Mouse (Mus musculus): ENCODE measurements around the gene Dsel. TPM values are rescaled to one million over a fixed set of nuclear protein-coding genes. Genes with fewer than 3 reads are reported as not detected.

The Dsel gene
- polyA plus RNA-seq (2012; fragmentation: generic; extraction: Trizol) = 2.3 TPM
- long read RNA-seq, experiment 1, full-length matches to known transcripts = 1 of 2 reads
- long read RNA-seq, experiment 1, partial matches to known transcripts = 1 of 2 reads
- long read RNA-seq, experiment 1, other reads (novel, unspliced or antisense) = 0 of 2 reads
- long read RNA-seq, experiment 2, full-length matches to known transcripts = 3 of 17 reads
- long read RNA-seq, experiment 2, partial matches to known transcripts = 8 of 17 reads
- long read RNA-seq, experiment 2, other reads (novel, unspliced or antisense) = 6 of 17 reads

- Histone ChIP-seq H3K36me3 (ENCODE audit: control insufficient read depth, insufficient read depth) (no peaks in the 10 kb centered on the region), H3K27me3 (ENCODE audit: control insufficient read depth, insufficient read depth, insufficient read length) (no peaks in the 10 kb centered on the region)
- TF ChIP-seq CEBPB (IDR thresholded peaks at IDR 0.05; ENCODE audit: low read depth) = no peak
- TF ChIP-seq MAX (IDR thresholded peaks at IDR 0.05) = no peak
- TF ChIP-seq FOSL1 (IDR thresholded peaks at IDR 0.05; ENCODE audit: insufficient read depth, low read length, poor library complexity, severe bottlenecking) = no peak
- no peak for TF ChIP-seq CTCF (IDR thresholded peaks at IDR 0.05; ENCODE audit: control insufficient read depth, insufficient read depth, insufficient read length)
- no peak for TF ChIP-seq USF1 (IDR thresholded peaks at IDR 0.05; ENCODE audit: low read depth)
- TF ChIP-seq MYOD1 (IDR thresholded peaks at IDR 0.05; ENCODE audit: control insufficient read depth, insufficient read length, low read depth) = no peak
- no peak for TF ChIP-seq MYOG (IDR thresholded peaks at IDR 0.05; ENCODE audit: control insufficient read depth, extremely low read depth, insufficient read length)
Observed at GRCm38 (mm10) chr1:111864779-111865165, at the start of gene Dsel. Gene Dsel, minus strand, starts transcription at chr1:111864918.

GRCm38 (mm10) chr1:111911424-111911823 is 46.7 kb upstream of the Dsel start:
- TF ChIP-seq MAX (IDR thresholded peaks at IDR 0.05) = no peak
- TF ChIP-seq CTCF (IDR thresholded peaks at IDR 0.05; ENCODE audit: control insufficient read depth, insufficient read depth, insufficient read length) = no peak
- TF ChIP-seq MYOD1 (IDR thresholded peaks at IDR 0.05; ENCODE audit: control insufficient read depth, insufficient read length, low read depth) = no peak
- TF ChIP-seq MYOG (IDR thresholded peaks at IDR 0.05; ENCODE audit: control insufficient read depth, extremely low read depth, insufficient read length) = no peak
- no peak for TF ChIP-seq FOSL1 (IDR thresholded peaks at IDR 0.05; ENCODE audit: insufficient read depth, low read length, poor library complexity, severe bottlenecking)
- TF ChIP-seq CEBPB (IDR thresholded peaks at IDR 0.05; ENCODE audit: low read depth) = no peak
- TF ChIP-seq USF1 (IDR thresholded peaks at IDR 0.05; ENCODE audit: low read depth) = no peak
- Histone ChIP-seq H3K4me3 (ENCODE audit: insufficient read depth, poor library complexity, severe bottlenecking) (no peak overlapping the region), H3K36me3 (ENCODE audit: control insufficient read depth, insufficient read depth) (no peaks in the 10 kb centered on the region), H3K79me3 (ENCODE audit: low read depth) (no peaks in the 10 kb centered on the region), H3K79me2 (ENCODE audit: control insufficient read depth, insufficient read depth) (no peaks in the 10 kb centered on the region), H3K27me3 (ENCODE audit: control insufficient read depth, insufficient read depth, insufficient read length) (no peaks in the 10 kb centered on the region), H3ac (ENCODE audit: control insufficient read depth, insufficient read length, low read depth) (no peak overlapping the region)

More at GRCm38 (mm10) chr1:111864779-111865165, at the start of gene Dsel:
- H3ac ChIP-seq (ENCODE audit: control insufficient read depth, insufficient read length, low read depth) = peak within 1 kb of the TSS; percentile 74
- no peaks in the 10 kb centered on the region for H3K79me2 ChIP-seq (ENCODE audit: control insufficient read depth, insufficient read depth)
- H3K79me3 ChIP-seq (ENCODE audit: low read depth) = peaks cover 2% of the 10 kb centered on the region
- peak within 1 kb of the TSS; percentile 50 for H3K4me3 ChIP-seq (ENCODE audit: insufficient read depth, poor library complexity, severe bottlenecking)

GRCm38 (mm10) chr1:111883336-111883735 is 18.6 kb upstream of the Dsel start:
- H3ac ChIP-seq (ENCODE audit: control insufficient read depth, insufficient read length, low read depth) = no peak overlapping the region
- TF ChIP-seq CEBPB (IDR thresholded peaks at IDR 0.05; ENCODE audit: low read depth) = no peak
- TF ChIP-seq USF1 (IDR thresholded peaks at IDR 0.05; ENCODE audit: low read depth) = no peak
- no peak for TF ChIP-seq MYOG (IDR thresholded peaks at IDR 0.05; ENCODE audit: control insufficient read depth, extremely low read depth, insufficient read length)
- no peak for TF ChIP-seq FOSL1 (IDR thresholded peaks at IDR 0.05; ENCODE audit: insufficient read depth, low read length, poor library complexity, severe bottlenecking)
- no peak for TF ChIP-seq CTCF (IDR thresholded peaks at IDR 0.05; ENCODE audit: control insufficient read depth, insufficient read depth, insufficient read length)
- TF ChIP-seq MYOD1 (IDR thresholded peaks at IDR 0.05; ENCODE audit: control insufficient read depth, insufficient read length, low read depth) = no peak
- no peak for TF ChIP-seq MAX (IDR thresholded peaks at IDR 0.05)
- no peaks in the 10 kb centered on the region for H3K36me3 ChIP-seq (ENCODE audit: control insufficient read depth, insufficient read depth)
- no peaks in the 10 kb centered on the region for H3K27me3 ChIP-seq (ENCODE audit: control insufficient read depth, insufficient read depth, insufficient read length)
- H3K79me3 ChIP-seq (ENCODE audit: low read depth) = no peaks in the 10 kb centered on the region
- H3K4me3 ChIP-seq (ENCODE audit: insufficient read depth, poor library complexity, severe bottlenecking) = no peak overlapping the region
- no peaks in the 10 kb centered on the region for H3K79me2 ChIP-seq (ENCODE audit: control insufficient read depth, insufficient read depth)

- TF ChIP-seq MYOG (IDR thresholded peaks at IDR 0.05; ENCODE audit: control insufficient read depth, extremely low read depth, insufficient read length) = no peak
- TF ChIP-seq CTCF (IDR thresholded peaks at IDR 0.05; ENCODE audit: control insufficient read depth, insufficient read depth, insufficient read length) = no peak
- no peak for TF ChIP-seq CEBPB (IDR thresholded peaks at IDR 0.05; ENCODE audit: low read depth)
- TF ChIP-seq MYOD1 (IDR thresholded peaks at IDR 0.05; ENCODE audit: control insufficient read depth, insufficient read length, low read depth) = no peak
- TF ChIP-seq FOSL1 (IDR thresholded peaks at IDR 0.05; ENCODE audit: insufficient read depth, low read length, poor library complexity, severe bottlenecking) = no peak
- no peak for TF ChIP-seq MAX (IDR thresholded peaks at IDR 0.05)
- no peak for TF ChIP-seq USF1 (IDR thresholded peaks at IDR 0.05; ENCODE audit: low read depth)
- H3K27me3 ChIP-seq (ENCODE audit: control insufficient read depth, insufficient read depth, insufficient read length) = no peaks in the 10 kb centered on the region
- no peak overlapping the region for H3ac ChIP-seq (ENCODE audit: control insufficient read depth, insufficient read length, low read depth)
- no peaks in the 10 kb centered on the region for H3K36me3 ChIP-seq (ENCODE audit: control insufficient read depth, insufficient read depth)
- no peaks in the 10 kb centered on the region for H3K79me2 ChIP-seq (ENCODE audit: control insufficient read depth, insufficient read depth)
- H3K79me3 ChIP-seq (ENCODE audit: low read depth) = no peaks in the 10 kb centered on the region
- H3K4me3 ChIP-seq (ENCODE audit: insufficient read depth, poor library complexity, severe bottlenecking) = no peak overlapping the region
Observed at GRCm38 (mm10) chr1:111875784-111876183, 11.1 kb upstream of the Dsel start.

- no peak overlapping the region for H3K4me3 ChIP-seq (ENCODE audit: insufficient read depth, poor library complexity, severe bottlenecking)
- H3ac ChIP-seq (ENCODE audit: control insufficient read depth, insufficient read length, low read depth) = no peak overlapping the region
- H3K79me2 ChIP-seq (ENCODE audit: control insufficient read depth, insufficient read depth) = no peaks in the 10 kb centered on the region
- no peaks in the 10 kb centered on the region for H3K79me3 ChIP-seq (ENCODE audit: low read depth)
- no peaks in the 10 kb centered on the region for H3K27me3 ChIP-seq (ENCODE audit: control insufficient read depth, insufficient read depth, insufficient read length)
- H3K36me3 ChIP-seq (ENCODE audit: control insufficient read depth, insufficient read depth) = no peaks in the 10 kb centered on the region
- no peak for TF ChIP-seq MYOG (IDR thresholded peaks at IDR 0.05; ENCODE audit: control insufficient read depth, extremely low read depth, insufficient read length)
- TF ChIP-seq FOSL1 (IDR thresholded peaks at IDR 0.05; ENCODE audit: insufficient read depth, low read length, poor library complexity, severe bottlenecking) = no peak
- no peak for TF ChIP-seq USF1 (IDR thresholded peaks at IDR 0.05; ENCODE audit: low read depth)
- TF ChIP-seq MAX (IDR thresholded peaks at IDR 0.05) = no peak
- TF ChIP-seq CEBPB (IDR thresholded peaks at IDR 0.05; ENCODE audit: low read depth) = no peak
- no peak for TF ChIP-seq CTCF (IDR thresholded peaks at IDR 0.05; ENCODE audit: control insufficient read depth, insufficient read depth, insufficient read length)
- no peak for TF ChIP-seq MYOD1 (IDR thresholded peaks at IDR 0.05; ENCODE audit: control insufficient read depth, insufficient read length, low read depth)
Observed at GRCm38 (mm10) chr1:111873196-111873595, 8.5 kb upstream of the Dsel start.

All from C2C12 (cell line).